Mouse (Mus musculus): ENCODE measurements around the gene Nrf1. TPM values are rescaled to one million over a fixed set of nuclear protein-coding genes. Genes with fewer than 3 reads are reported as not detected.

The Nrf1 gene
- total RNA-seq (2023), result 74.6 to 81.8 TPM (median 77.1 TPM) in 4 replicates

DNA sequence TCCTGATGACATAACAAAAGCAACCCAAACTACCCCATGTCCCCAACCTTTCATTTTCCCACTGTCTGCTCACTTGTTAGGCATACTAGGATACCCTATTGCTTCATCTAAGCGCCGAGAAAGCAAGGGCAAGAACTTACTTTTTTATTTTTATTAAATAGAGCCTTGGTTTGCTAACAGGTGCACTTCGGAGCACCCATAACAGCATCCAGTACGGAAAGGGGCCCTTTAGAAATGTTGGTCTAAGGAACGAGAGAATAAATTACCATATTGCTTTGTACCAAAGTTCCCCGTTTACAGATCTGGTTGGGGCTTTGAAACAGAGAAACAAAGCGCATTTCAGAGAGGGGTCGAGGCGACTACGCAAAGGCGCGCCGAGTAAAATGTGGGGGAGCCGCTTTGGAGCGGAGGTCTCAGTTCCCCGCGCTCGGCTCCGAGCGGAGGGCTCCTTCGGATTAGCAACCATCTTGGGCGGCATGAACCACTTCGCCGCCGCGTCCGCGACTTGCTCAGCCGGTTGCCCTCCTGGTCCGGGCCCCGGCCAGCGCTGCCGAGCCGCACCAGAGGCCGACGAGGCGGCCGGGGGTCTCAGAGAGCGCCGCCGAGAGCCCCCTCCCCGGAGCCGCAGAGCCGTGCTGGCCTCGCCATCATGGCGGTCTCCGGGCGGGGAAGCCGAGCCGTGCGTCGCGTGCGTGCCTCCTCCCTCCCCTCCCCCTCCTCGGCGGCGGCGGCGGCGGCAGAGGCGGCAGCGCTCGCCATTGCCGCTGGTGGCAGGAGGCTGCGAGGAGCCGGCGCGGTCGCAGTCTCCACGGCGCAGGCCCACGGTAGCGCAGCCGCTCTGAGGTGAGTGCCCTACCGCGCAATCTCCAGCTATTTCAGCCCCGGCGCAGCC lies at the start of gene Nrf1:
Nrf1 (plus strand) TSS at position 718 of the 892 bp plus-strand sequence.

Other genes starting within 250 kb of the Nrf1 start
- 0.28 to 0.39 TPM (median 0.34 TPM) in 4 replicates for gene Strip2, start 131.0 kb upstream of the Nrf1 start, total RNA-seq (2023)

Measured in B cell, adult 62 days (primary cell).